Mouse (Mus musculus) kidney, adult 8-10 months (tissue): ENCODE results near the gene Ppp3ca.

Source experiments
- DNase-seq, 2 experiments: peaks; one replicate each; pipeline ENCODE4 v3.0.0; 2022

Ppp3ca gene

GRCm38 (mm10) chr3:136865176-136865859, 195.4 kb downstream of the Ppp3ca start:
- DNase-seq, result no peak

- no peak for DNase-seq
These were observed 196.2 kb downstream of the Ppp3ca start for GRCm38 (mm10) chr3:136866095-136866494.

GRCm38 (mm10) chr3:136866571-136866970, 196.6 kb downstream of the Ppp3ca start:
- no peak for DNase-seq

- DNase-seq, result no peak
These were observed 197.4 kb downstream of the Ppp3ca start for GRCm38 (mm10) chr3:136867366-136867765.

GRCm38 (mm10) chr3:136871772-136872532, 202.0 kb downstream of the Ppp3ca start:
- peak; percentile 20 to 40 for DNase-seq

GRCm38 (mm10) chr3:136872533-136873095, 202.7 kb downstream of the Ppp3ca start:
- no peak for DNase-seq

GRCm38 (mm10) chr3:136873809-136874449, 204.0 kb downstream of the Ppp3ca start:
- DNase-seq, result no peak

GRCm38 (mm10) chr3:136874566-136874965, 204.6 kb downstream of the Ppp3ca start:
- DNase-seq, result no peak

GRCm38 (mm10) chr3:136887741-136888140, 217.8 kb downstream of the Ppp3ca start:
- no peak for DNase-seq

- no peak for DNase-seq
These were observed 222.2 kb downstream of the Ppp3ca start for GRCm38 (mm10) chr3:136892140-136892539.

GRCm38 (mm10) chr3:136893596-136894402, 223.9 kb downstream of the Ppp3ca start:
- no peak for DNase-seq

- DNase-seq, result peak; percentile 7 to 39
These were observed 225.6 kb downstream of the Ppp3ca start for GRCm38 (mm10) chr3:136895498-136895897.

GRCm38 (mm10) chr3:136896276-136896675, 226.4 kb downstream of the Ppp3ca start:
- no peak for DNase-seq

- DNase-seq, result no peak
These were observed 229.8 kb downstream of the Ppp3ca start for GRCm38 (mm10) chr3:136899744-136900143.

- DNase-seq, result no peak
These were observed 231.1 kb downstream of the Ppp3ca start for GRCm38 (mm10) chr3:136900986-136901385.

GRCm38 (mm10) chr3:136902776-136903175, 232.9 kb downstream of the Ppp3ca start:
- DNase-seq, result no peak

- peak in 1 of 2 experiments; percentile 8 for DNase-seq
These were observed 235.7 kb downstream of the Ppp3ca start for GRCm38 (mm10) chr3:136905577-136905976.

- no peak for DNase-seq
These were observed 239.6 kb downstream of the Ppp3ca start for GRCm38 (mm10) chr3:136909534-136909933.

- no peak for DNase-seq
These were observed 241.4 kb downstream of the Ppp3ca start for GRCm38 (mm10) chr3:136911276-136911675.

GRCm38 (mm10) chr3:136917080-136917479, 247.2 kb downstream of the Ppp3ca start:
- no peak for DNase-seq

- no peak for DNase-seq
These were observed 263.1 kb downstream of the Ppp3ca start for GRCm38 (mm10) chr3:136933071-136933470.
